Mouse (Mus musculus): ENCODE measurements around the gene Fcer1g. TPM values are rescaled to one million over a fixed set of nuclear protein-coding genes. Genes with fewer than 3 reads are reported as not detected.
A peak's percentile ranks its signal among the peaks of the same experiment; 100 is the strongest.

The Fcer1g gene
- polyA plus RNA-seq, 1 experiment from 2014 or later: 12.0 TPM

- Histone ChIP-seq H3K4me3 (no peak overlapping the region), H3K36me3 (replicated peaks) (peaks cover 39% of the 10 kb centered on the region), H3K9me3 (no peaks in the 10 kb centered on the region), H3K27me3 (ENCODE audit: poor library complexity, severe bottlenecking) (no peaks in the 10 kb centered on the region), H3K4me1 (peaks cover 26% of the 10 kb centered on the region), H3K27ac (no peak overlapping the region)
- WGBS: 69% methylated on average over 4 of the region's 4 CpGs
- no peak for DNase-seq (ENCODE audit: extremely low spot score, low spot score)
Measured at GRCm38 (mm10) chr1:171231844-171232243, 2.3 kb downstream of the Fcer1g start.

DNA sequence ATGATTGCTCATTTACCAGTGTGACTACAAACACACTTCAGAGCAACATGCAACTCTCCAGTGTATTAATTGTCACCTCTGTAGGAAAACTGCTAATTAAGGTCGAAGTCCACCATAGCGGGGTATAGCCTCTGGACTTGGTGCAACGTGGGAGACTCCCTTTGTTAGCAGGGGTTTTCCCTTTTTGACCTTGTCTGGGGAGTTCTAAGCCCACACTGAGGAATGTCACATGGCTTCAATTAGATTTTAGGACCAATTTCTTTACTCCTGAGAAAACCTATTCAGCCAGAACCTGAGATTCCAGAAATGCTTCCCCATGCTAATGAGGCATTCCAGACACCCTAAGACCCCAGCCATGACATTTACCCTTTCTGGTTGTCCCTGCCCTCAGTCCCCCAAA lies 4.0 kb downstream of the Fcer1g start:
- DNase-seq (ENCODE audit: extremely low spot score, low spot score): no peak
- H3K4me3 ChIP-seq: no peak overlapping the region
- WGBS: 30% methylated on average over 3 of the region's 3 CpGs
- H3K36me3 ChIP-seq (replicated peaks): peaks cover 23% of the 10 kb centered on the region
- no peaks in the 10 kb centered on the region for H3K9me3 ChIP-seq
- H3K27me3 ChIP-seq (ENCODE audit: poor library complexity, severe bottlenecking): no peaks in the 10 kb centered on the region
- peaks cover 29% of the 10 kb centered on the region for H3K4me1 ChIP-seq
- peak overlapping the region; percentile 72 for H3K27ac ChIP-seq

DNA sequence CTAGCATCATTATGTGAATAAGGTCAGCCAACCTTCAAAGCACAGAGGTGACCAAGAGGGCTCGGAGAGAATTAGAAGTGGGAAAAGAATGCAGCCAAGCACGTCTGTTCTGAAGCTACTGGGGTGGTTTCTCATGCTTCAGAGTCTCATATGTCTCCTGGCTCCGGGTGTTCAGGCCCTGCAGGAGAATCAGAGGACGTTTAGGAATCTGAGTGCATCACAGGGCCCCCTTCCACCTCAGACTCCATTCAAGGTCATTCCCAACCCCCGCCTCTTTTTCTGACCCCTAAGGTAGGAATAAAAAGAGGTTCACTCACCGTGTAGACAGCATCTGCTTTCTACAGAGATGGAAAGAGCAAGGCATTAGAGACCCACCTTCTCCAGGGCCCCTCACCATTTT lies 4.4 kb downstream of the Fcer1g start:
- no peaks in the 10 kb centered on the region for H3K27me3 ChIP-seq (ENCODE audit: poor library complexity, severe bottlenecking)
- peak overlapping the region; percentile 72 for H3K27ac ChIP-seq
- H3K4me1 ChIP-seq: peaks cover 33% of the 10 kb centered on the region
- 35% methylated on average over 6 of the region's 6 CpGs for WGBS
- H3K4me3 ChIP-seq: no peak overlapping the region; the same call in 1 of the 2 replicates
- no peaks in the 10 kb centered on the region for H3K9me3 ChIP-seq
- peaks cover 18% of the 10 kb centered on the region for H3K36me3 ChIP-seq (replicated peaks)
- DNase-seq (ENCODE audit: extremely low spot score, low spot score): no peak

DNA sequence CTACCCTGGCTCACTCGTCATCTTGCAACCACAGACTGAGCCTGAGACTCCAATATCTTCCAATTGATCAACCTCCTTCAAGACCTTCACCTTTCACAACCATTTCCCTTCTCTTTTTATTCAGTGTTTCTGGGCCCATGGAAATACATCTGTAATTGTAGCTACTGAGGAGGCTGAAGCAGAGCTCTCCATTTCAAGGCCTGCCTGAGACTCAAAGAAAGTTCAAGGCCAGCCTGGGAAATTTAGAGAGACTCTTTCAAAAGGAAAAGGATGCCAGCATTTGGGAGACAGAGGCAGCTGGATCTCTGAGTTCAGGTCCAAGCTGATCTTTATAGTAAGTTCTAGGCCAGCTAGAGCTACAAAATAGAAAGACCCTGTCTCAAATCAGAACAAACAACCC lies 6.3 kb downstream of the Fcer1g start:
- no peaks in the 10 kb centered on the region for H3K9me3 ChIP-seq
- no peaks in the 10 kb centered on the region for H3K27me3 ChIP-seq (ENCODE audit: poor library complexity, severe bottlenecking)
- H3K36me3 ChIP-seq (replicated peaks): no peaks in the 10 kb centered on the region
- H3K4me3 ChIP-seq: no peak overlapping the region
- peaks cover 38% of the 10 kb centered on the region for H3K4me1 ChIP-seq
- 82% methylated on average over 1 of the region's 1 CpGs for WGBS
- DNase-seq (ENCODE audit: extremely low spot score, low spot score): no peak
- no peak overlapping the region for H3K27ac ChIP-seq

GRCm38 (mm10) chr1:171226780-171227179 lies 7.4 kb downstream of the Fcer1g start:
- WGBS: 43% methylated on average over 4 of the region's 4 CpGs
- H3K9me3 ChIP-seq: no peaks in the 10 kb centered on the region
- peaks cover 44% of the 10 kb centered on the region for H3K4me1 ChIP-seq
- H3K4me3 ChIP-seq: no peak overlapping the region
- no peak for DNase-seq (ENCODE audit: extremely low spot score, low spot score)
- no peaks in the 10 kb centered on the region for H3K36me3 ChIP-seq (replicated peaks)
- H3K27ac ChIP-seq: no peak overlapping the region
- H3K27me3 ChIP-seq (ENCODE audit: poor library complexity, severe bottlenecking): no peaks in the 10 kb centered on the region

- Histone ChIP-seq H3K4me3 (no peak within 1 kb of the TSS), H3K27ac (no peak within 1 kb of the TSS), H3K4me1 (peaks cover 45% of the 10 kb centered on the region), H3K36me3 (replicated peaks) (peaks cover 8% of the 10 kb centered on the region), H3K27me3 (ENCODE audit: poor library complexity, severe bottlenecking) (no peaks in the 10 kb centered on the region), H3K9me3 (no peaks in the 10 kb centered on the region)
- no peak for DNase-seq (ENCODE audit: extremely low spot score, low spot score)
- WGBS: 84% methylated on average over 5 of the region's 5 CpGs
Measured at GRCm38 (mm10) chr1:171224857-171225256, 9.3 kb downstream of the Fcer1g start, which contains the start of gene Apoa2. Gene Apoa2, plus strand, starts transcription at chr1:171225054.

- Histone ChIP-seq H3K36me3 (replicated peaks) (peaks cover 19% of the 10 kb centered on the region), H3K4me3 (no peak overlapping the region), H3K27me3 (ENCODE audit: poor library complexity, severe bottlenecking) (no peaks in the 10 kb centered on the region), H3K4me1 (peaks cover 37% of the 10 kb centered on the region), H3K27ac (no peak overlapping the region), H3K9me3 (no peaks in the 10 kb centered on the region)
- DNase-seq (ENCODE audit: extremely low spot score, low spot score): no peak
- WGBS: 84% methylated on average over 2 of the region's 2 CpGs
Measured at GRCm38 (mm10) chr1:171223796-171224195, 10.4 kb downstream of the Fcer1g start.

- Histone ChIP-seq H3K27ac (peak overlapping the region; percentile 88), H3K27me3 (ENCODE audit: poor library complexity, severe bottlenecking) (no peaks in the 10 kb centered on the region), H3K4me1 (peaks cover 33% of the 10 kb centered on the region), H3K36me3 (replicated peaks) (peaks cover 25% of the 10 kb centered on the region), H3K4me3 (peak overlapping the region; percentile 73), H3K9me3 (no peaks in the 10 kb centered on the region)
- no peak for DNase-seq (ENCODE audit: extremely low spot score, low spot score)
- WGBS: 85% methylated on average over 6 of the region's 6 CpGs
Measured at GRCm38 (mm10) chr1:171223168-171223567, 11.0 kb downstream of the Fcer1g start.

DNA sequence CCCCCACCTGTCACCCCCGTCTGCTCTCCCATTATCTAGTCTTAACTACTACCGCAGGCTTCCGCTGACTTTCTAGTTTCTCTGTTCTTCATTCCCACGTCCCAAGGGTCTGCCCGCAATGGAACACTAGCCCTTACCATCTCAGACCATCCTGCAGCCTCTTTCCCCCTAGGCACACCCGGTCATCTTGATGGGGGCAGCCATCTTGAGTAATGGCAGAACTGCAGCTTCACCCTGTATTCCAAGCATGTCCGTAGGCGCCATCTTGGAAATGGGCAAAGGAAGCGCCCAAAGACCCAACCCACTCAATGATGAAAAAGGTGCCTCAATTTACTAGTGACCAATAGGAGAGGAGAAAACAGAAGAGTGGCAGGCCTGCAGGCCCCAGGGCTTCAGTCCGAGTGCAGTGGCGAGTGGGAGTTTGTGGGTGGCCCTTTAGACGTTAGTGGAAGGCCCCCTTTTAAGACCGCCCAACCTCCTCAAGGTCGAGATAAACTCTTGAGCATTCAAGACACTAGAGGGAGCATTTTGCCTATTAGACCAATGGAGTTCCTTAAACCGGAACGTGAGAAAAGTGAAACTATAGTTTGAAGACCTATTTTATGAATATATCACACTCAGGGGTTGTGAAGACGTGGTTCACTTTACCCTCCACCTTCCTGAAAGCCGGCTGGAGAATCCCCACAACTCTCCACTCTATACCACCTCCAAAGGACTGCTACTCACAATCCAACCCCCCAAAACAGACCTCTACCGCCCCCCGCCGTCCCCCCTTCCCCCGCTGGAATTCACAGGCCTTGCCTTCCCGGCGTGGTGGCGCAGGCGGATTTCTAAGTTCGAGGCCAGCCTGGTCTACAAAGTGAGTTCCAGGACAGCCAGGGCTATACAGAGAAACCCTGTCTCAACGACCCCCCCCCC lies 11.7 kb downstream of the Fcer1g start, which contains the start of gene Tomm40l:
TSS of gene Tomm40l (minus strand) at position 277 of the 918 bp plus-strand sequence.
- 3% methylated on average over 28 of the region's 28 CpGs for WGBS
- H3K4me1 ChIP-seq: peaks cover 33% of the 10 kb centered on the region
- H3K9me3 ChIP-seq: no peaks in the 10 kb centered on the region
- peak within 1 kb of the TSS; percentile 88 for H3K27ac ChIP-seq
- peak; percentile 95 for DNase-seq (ENCODE audit: extremely low spot score, low spot score)
- peak within 1 kb of the TSS; percentile 73 for H3K4me3 ChIP-seq
- no peaks in the 10 kb centered on the region for H3K27me3 ChIP-seq (ENCODE audit: poor library complexity, severe bottlenecking)
- H3K36me3 ChIP-seq (replicated peaks): peaks cover 27% of the 10 kb centered on the region

GRCm38 (mm10) chr1:171221281-171222193 lies 12.6 kb downstream of the Fcer1g start:
- peak; percentile 34 for DNase-seq (ENCODE audit: extremely low spot score, low spot score)
- no peaks in the 10 kb centered on the region for H3K9me3 ChIP-seq
- no peaks in the 10 kb centered on the region for H3K27me3 ChIP-seq (ENCODE audit: poor library complexity, severe bottlenecking)
- H3K4me1 ChIP-seq: peaks cover 29% of the 10 kb centered on the region
- WGBS: 10% methylated on average over 22 of the region's 22 CpGs
- H3K4me3 ChIP-seq: peak overlapping the region; percentile 73
- peak overlapping the region; percentile 88 for H3K27ac ChIP-seq
- peaks cover 27% of the 10 kb centered on the region for H3K36me3 ChIP-seq (replicated peaks)

DNA sequence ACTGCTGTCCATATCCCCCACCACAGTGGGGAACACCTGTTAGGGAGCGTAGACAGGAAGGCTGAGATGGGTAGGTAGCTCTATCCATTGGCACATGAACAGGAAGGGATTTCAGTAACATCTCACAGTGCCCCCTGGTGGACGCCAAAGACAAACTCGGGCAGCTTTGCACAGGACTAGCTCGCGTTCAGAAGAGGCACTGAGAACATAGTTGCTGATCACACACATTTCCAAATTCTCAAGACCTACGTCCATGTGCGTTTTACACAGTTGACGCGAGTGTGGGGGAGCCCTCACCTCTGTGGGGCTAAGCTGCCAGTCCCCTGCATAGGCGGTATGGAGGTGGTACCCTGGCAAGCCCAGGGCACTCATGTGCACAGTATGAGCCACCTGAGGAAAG lies 13.3 kb downstream of the Fcer1g start:
- H3K27ac ChIP-seq: 0 out of 2 replicates have a peak overlapping the region, but pooled peaks have one; percentile 88
- H3K4me3 ChIP-seq: peak overlapping the region; percentile 73
- no peaks in the 10 kb centered on the region for H3K27me3 ChIP-seq (ENCODE audit: poor library complexity, severe bottlenecking)
- peak; percentile 84 for DNase-seq (ENCODE audit: extremely low spot score, low spot score)
- no peaks in the 10 kb centered on the region for H3K9me3 ChIP-seq
- peaks cover 29% of the 10 kb centered on the region for H3K4me1 ChIP-seq
- 10% methylated on average over 10 of the region's 10 CpGs for WGBS
- peaks cover 27% of the 10 kb centered on the region for H3K36me3 ChIP-seq (replicated peaks)

GRCm38 (mm10) chr1:171216241-171216955 lies 17.8 kb downstream of the Fcer1g start:
- Histone ChIP-seq H3K9me3 (no peaks in the 10 kb centered on the region), H3K4me3 (no peak overlapping the region), H3K27me3 (ENCODE audit: poor library complexity, severe bottlenecking) (peaks cover 3% of the 10 kb centered on the region; the same call in 1 of the 2 replicates), H3K36me3 (replicated peaks) (peaks cover 27% of the 10 kb centered on the region), H3K4me1 (peaks cover 20% of the 10 kb centered on the region), H3K27ac (no peak overlapping the region)
- whole genome bisulfite sequencing: 91% methylated on average over 18 of the region's 18 CpGs
- DNase-seq (ENCODE audit: extremely low spot score, low spot score): no peak

Measured in forebrain, embryonic 10.5 days (tissue).